Mouse (Mus musculus): ENCODE measurements around the gene Pid1. TPM values are rescaled to one million over a fixed set of nuclear protein-coding genes. Genes with fewer than 3 reads are reported as not detected.

Gene Pid1
- polyA plus RNA-seq, 1 experiment, result 28.9 TPM

- WGBS, result 64% methylated on average over 8 of the region's 8 CpGs
- Histone ChIP-seq H3K4me1 (ENCODE audit: control insufficient read depth, insufficient read depth, low read length) (peaks cover 3% of the 10 kb centered on the region; the same call in 1 of the 2 replicates), H3K4me3 (replicated peaks; ENCODE audit: extremely low read depth, low read depth, low read length) (no peak overlapping the region)
- no peak for DNase-seq
- no peak for TF ChIP-seq CTCF (IDR thresholded peaks at IDR 0.05; ENCODE audit: insufficient read depth, low read length)
- TF ChIP-seq POLR2A (IDR thresholded peaks at IDR 0.05; ENCODE audit: borderline replicate concordance, extremely low read depth, low read depth, low read length), result no peak
Measured at GRCm38 (mm10) chr1:84395928-84396327, 31.9 kb upstream of the Pid1 start.

- TF ChIP-seq CTCF (IDR thresholded peaks at IDR 0.05; ENCODE audit: insufficient read depth, low read length), result no peak
- no peak for TF ChIP-seq POLR2A (IDR thresholded peaks at IDR 0.05; ENCODE audit: borderline replicate concordance, extremely low read depth, low read depth, low read length)
- Histone ChIP-seq H3K4me3 (replicated peaks; ENCODE audit: extremely low read depth, low read depth, low read length) (no peak overlapping the region), H3K4me1 (ENCODE audit: control insufficient read depth, insufficient read depth, low read length) (peaks cover 3% of the 10 kb centered on the region; the same call in 1 of the 2 replicates)
- no peak for DNase-seq
- WGBS, result 86% methylated on average over 4 of the region's 4 CpGs
Measured at GRCm38 (mm10) chr1:84390961-84391360, 27.0 kb upstream of the Pid1 start.

- WGBS, result 56% methylated on average over 4 of the region's 4 CpGs
Measured at GRCm38 (mm10) chr1:84387616-84388015, 23.6 kb upstream of the Pid1 start.

GRCm38 (mm10) chr1:84386481-84387146 is 22.6 kb upstream of the Pid1 start:
- WGBS, result 64% methylated on average over 8 of the region's 8 CpGs
- DNase-seq, result no peak
- TF ChIP-seq POLR2A (IDR thresholded peaks at IDR 0.05; ENCODE audit: borderline replicate concordance, extremely low read depth, low read depth, low read length) (no peak), CTCF (IDR thresholded peaks at IDR 0.05; ENCODE audit: insufficient read depth, low read length) (no peak)
- no peak overlapping the region for H3K4me3 ChIP-seq (replicated peaks; ENCODE audit: extremely low read depth, low read depth, low read length)
- H3K4me1 ChIP-seq (ENCODE audit: control insufficient read depth, insufficient read depth, low read length), result no peaks in the 10 kb centered on the region

More at GRCm38 (mm10) chr1:84387616-84388015, 23.6 kb upstream of the Pid1 start:
- no peak overlapping the region for H3K4me3 ChIP-seq (replicated peaks; ENCODE audit: extremely low read depth, low read depth, low read length)
- H3K4me1 ChIP-seq (ENCODE audit: control insufficient read depth, insufficient read depth, low read length), result no peaks in the 10 kb centered on the region
- DNase-seq, result no peak
- TF ChIP-seq POLR2A (IDR thresholded peaks at IDR 0.05; ENCODE audit: borderline replicate concordance, extremely low read depth, low read depth, low read length) (no peak), CTCF (IDR thresholded peaks at IDR 0.05; ENCODE audit: insufficient read depth, low read length) (no peak)

GRCm38 (mm10) chr1:84382709-84383108 is 18.7 kb upstream of the Pid1 start:
- Histone ChIP-seq H3K4me1 (ENCODE audit: control insufficient read depth, insufficient read depth, low read length) (peaks cover 6% of the 10 kb centered on the region), H3K4me3 (replicated peaks; ENCODE audit: extremely low read depth, low read depth, low read length) (no peak overlapping the region)
- WGBS, result 41% methylated on average over 1 of the region's 1 CpGs
- no peak for DNase-seq
- TF ChIP-seq CTCF (IDR thresholded peaks at IDR 0.05; ENCODE audit: insufficient read depth, low read length) (no peak), POLR2A (IDR thresholded peaks at IDR 0.05; ENCODE audit: borderline replicate concordance, extremely low read depth, low read depth, low read length) (no peak)

- TF ChIP-seq CTCF (IDR thresholded peaks at IDR 0.05; ENCODE audit: insufficient read depth, low read length), result no peak
- TF ChIP-seq POLR2A (IDR thresholded peaks at IDR 0.05; ENCODE audit: borderline replicate concordance, extremely low read depth, low read depth, low read length), result no peak
- Histone ChIP-seq H3K4me3 (replicated peaks; ENCODE audit: extremely low read depth, low read depth, low read length) (no peak overlapping the region), H3K4me1 (ENCODE audit: control insufficient read depth, insufficient read depth, low read length) (peaks cover 6% of the 10 kb centered on the region)
- no peak for DNase-seq
- WGBS, result 89% methylated on average over 5 of the region's 5 CpGs
Measured at GRCm38 (mm10) chr1:84382064-84382463, 18.1 kb upstream of the Pid1 start.

GRCm38 (mm10) chr1:84380895-84381294 is 16.9 kb upstream of the Pid1 start:
- TF ChIP-seq POLR2A (IDR thresholded peaks at IDR 0.05; ENCODE audit: borderline replicate concordance, extremely low read depth, low read depth, low read length) (no peak), CTCF (IDR thresholded peaks at IDR 0.05; ENCODE audit: insufficient read depth, low read length) (no peak)
- H3K4me3 ChIP-seq (replicated peaks; ENCODE audit: extremely low read depth, low read depth, low read length), result no peak overlapping the region
- peaks cover 6% of the 10 kb centered on the region for H3K4me1 ChIP-seq (ENCODE audit: control insufficient read depth, insufficient read depth, low read length)
- DNase-seq, result no peak
- WGBS, result 69% methylated on average over 3 of the region's 3 CpGs

- Histone ChIP-seq H3K4me1 (ENCODE audit: control insufficient read depth, insufficient read depth, low read length) (no peaks in the 10 kb centered on the region), H3K4me3 (replicated peaks; ENCODE audit: extremely low read depth, low read depth, low read length) (no peak overlapping the region)
- no peak for TF ChIP-seq POLR2A (IDR thresholded peaks at IDR 0.05; ENCODE audit: borderline replicate concordance, extremely low read depth, low read depth, low read length)
- no peak for TF ChIP-seq CTCF (IDR thresholded peaks at IDR 0.05; ENCODE audit: insufficient read depth, low read length)
- DNase-seq, result no peak
- 60% methylated on average over 3 of the region's 3 CpGs for WGBS
Measured at GRCm38 (mm10) chr1:84367733-84368132, 3.8 kb upstream of the Pid1 start.

- H3K4me1 ChIP-seq (ENCODE audit: control insufficient read depth, insufficient read depth, low read length), result no peaks in the 10 kb centered on the region
- WGBS, result 58% methylated on average over 3 of the region's 3 CpGs
- no peak for DNase-seq
- TF ChIP-seq POLR2A (IDR thresholded peaks at IDR 0.05; ENCODE audit: borderline replicate concordance, extremely low read depth, low read depth, low read length), result no peak
- no peak for TF ChIP-seq CTCF (IDR thresholded peaks at IDR 0.05; ENCODE audit: insufficient read depth, low read length)
- no peak overlapping the region for H3K4me3 ChIP-seq (replicated peaks; ENCODE audit: extremely low read depth, low read depth, low read length)
Measured at GRCm38 (mm10) chr1:84366553-84366952, 2.6 kb upstream of the Pid1 start.

Data from lung, adult 2 months (tissue).